Mouse (Mus musculus) ovary, postnatal 36 days (tissue): ENCODE data around the gene Zbtb17.

Experiments used
- DNase-seq: peaks from one replicate; pipeline ENCODE4 v3.0.0; 2022; ENCODE audit warnings: low spot score, mixed read lengths

The Zbtb17 gene

DNA sequence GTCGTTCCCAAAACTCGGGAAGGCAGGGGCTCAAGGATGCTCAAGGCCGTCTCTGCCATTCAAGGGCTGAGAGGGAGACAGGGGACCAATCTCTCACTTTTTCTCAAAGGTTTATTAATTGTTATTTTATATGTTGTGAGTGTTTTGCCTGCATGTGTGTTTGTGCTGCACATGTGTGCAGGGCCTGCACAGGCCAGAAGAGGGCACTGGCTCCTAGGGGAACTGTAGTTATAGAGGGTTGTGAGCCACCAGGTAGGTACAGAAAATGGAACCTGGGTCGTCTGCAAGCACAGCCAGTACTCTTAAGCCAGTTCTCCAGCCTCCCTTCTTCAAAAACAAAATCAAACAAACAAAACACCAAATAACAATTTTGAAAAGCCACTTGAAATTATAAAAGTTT lies 44.2 kb downstream of the Zbtb17 start:
- no peak for DNase-seq

DNA sequence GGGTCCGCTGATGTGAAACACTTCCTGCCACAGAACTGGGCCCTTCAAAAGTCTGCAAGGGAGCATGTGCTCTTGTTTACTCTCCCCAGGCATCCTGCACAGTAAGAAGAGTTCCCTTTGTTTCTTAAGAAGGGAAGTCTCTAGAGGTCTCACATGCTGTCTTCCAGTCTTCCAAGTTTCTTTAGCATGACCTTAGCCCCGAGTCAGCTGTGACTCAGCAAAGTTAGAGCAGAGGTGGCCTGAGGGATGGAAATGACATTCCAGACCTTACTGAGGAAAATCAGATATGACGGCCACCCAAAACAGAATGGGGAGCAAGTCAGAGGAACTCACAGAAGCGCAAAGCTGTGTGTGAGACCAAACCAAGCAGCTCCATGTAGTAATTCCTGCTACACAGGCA lies 56.2 kb downstream of the Zbtb17 start:
- no peak for DNase-seq

- DNase-seq: no peak
Observed at GRCm38 (mm10) chr4:141501058-141501457, 56.6 kb downstream of the Zbtb17 start.

DNA sequence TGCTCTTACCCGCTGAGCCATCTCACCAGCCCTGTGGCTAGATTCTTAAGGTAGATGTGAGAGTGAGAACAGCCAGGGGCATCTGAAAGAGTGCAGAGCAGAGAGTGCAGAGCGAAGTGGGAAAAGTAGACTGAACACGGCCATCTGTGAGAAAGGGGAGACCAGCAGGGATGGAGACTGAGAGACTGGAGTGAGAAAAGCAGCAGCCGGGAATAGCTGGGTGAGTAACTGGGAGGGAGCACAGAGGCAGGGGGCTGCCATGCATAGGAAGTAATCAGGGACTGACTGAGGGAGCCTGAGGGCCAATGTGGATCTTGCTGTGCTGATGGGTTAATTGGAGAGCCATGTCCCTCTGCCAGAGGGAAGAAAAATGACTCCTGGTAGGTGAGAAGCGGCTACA lies 58.3 kb downstream of the Zbtb17 start:
- DNase-seq: no peak

DNA sequence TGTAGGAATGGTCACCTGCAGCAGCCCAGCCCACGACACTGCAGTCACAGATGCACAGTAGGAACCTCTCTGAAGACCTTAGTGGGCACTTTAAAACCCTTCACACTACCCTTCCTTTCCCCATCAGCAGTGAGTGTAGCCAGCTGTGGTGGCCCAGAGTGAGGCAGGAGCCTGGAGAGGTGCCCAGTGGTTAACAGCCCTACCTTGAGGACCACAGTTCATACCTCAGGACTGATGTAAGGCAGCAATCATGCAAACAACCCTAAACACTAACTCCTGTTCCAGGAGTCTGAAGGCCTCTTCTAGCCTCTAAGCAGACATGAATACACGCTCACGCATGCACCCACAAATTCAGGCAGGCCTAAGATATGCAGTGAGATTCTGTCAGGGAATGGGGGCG lies 60.0 kb downstream of the Zbtb17 start:
- no peak for DNase-seq

GRCm38 (mm10) chr4:141505810-141506209 lies 61.4 kb downstream of the Zbtb17 start:
- no peak for DNase-seq

- DNase-seq: peak; percentile 78
Observed at GRCm38 (mm10) chr4:141506352-141506751, 61.9 kb downstream of the Zbtb17 start.

GRCm38 (mm10) chr4:141506893-141507292 lies 62.4 kb downstream of the Zbtb17 start:
- DNase-seq: peak; percentile 61

DNA sequence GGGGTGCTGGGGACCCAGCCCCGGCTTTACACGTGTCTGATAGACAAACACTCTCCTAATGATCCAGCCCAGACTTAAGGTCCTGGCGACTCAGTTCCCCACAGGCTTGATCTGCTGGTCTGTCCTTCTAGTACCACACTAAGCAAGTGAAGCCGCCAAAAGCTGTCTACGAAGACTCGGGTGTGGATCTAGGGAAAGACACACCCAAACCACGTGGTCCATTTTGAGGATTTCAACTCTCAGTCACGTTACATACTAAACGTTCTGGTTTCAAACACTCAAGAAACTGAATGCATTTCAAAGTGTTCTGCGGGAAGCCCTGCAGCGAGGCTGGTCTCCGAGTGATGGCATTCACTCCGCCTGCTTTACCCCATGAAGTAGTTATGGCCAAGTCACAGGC lies 66.0 kb downstream of the Zbtb17 start:
- DNase-seq: no peak

DNA sequence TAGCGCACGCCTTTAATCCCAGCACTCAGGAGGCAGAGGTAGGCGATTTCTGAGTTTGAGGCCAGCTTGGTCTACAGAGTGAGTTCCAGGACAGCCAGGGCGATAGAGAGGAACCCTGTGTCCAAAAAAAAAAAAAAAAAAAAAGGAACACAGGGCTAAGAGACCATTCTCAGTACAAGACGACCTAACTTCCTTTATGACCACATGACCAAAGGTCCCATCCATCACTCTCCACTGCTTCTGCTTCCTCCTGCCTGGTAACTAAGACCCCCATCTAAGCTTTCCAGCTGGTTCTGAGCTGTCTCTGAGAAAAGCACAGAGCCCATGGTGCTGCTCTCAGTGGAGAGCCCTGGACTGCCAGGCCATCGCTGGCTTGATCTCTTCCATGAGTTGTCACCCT lies 67.7 kb downstream of the Zbtb17 start:
- no peak for DNase-seq

- DNase-seq: peak; percentile 18
Observed at GRCm38 (mm10) chr4:141514179-141514641, 69.8 kb downstream of the Zbtb17 start.
